Mouse (Mus musculus) ovary, adult 18-20 months (tissue): ENCODE results near the gene Sept7.
"Not testable (repeated sequence)": the region's sequence is repeated elsewhere in the genome, so short reads cannot be mapped to it uniquely, and the experiment has no call there.

Experiments
- DNase-seq: peaks from one replicate; pipeline ENCODE4 v3.0.0; 2022; ENCODE audit warnings: low spot score, mixed read lengths

Gene Sept7

DNA sequence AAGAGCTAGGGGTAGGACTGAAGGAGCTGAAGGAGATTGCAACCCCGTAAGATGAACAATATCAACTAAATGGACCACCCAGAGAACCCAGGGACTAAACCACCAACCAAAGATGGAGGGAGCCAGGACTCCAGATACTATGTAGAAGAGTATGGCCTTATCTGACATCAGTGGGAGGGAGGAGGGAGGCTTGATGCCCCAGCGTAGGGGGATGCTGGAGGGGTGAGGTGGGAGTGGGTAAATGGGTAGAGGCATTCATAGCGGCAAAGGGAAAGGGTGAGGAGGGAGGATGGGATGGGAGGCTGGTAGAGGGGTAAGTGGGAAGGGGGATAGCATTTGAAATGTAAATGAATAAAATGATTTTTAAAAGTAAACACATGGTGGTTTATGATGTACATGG lies 8.2 kb downstream of the Sept7 start:
- no peak for DNase-seq

- no peak for DNase-seq
Measured at GRCm38 (mm10) chr9:25260979-25261378, 8.7 kb downstream of the Sept7 start.

DNA sequence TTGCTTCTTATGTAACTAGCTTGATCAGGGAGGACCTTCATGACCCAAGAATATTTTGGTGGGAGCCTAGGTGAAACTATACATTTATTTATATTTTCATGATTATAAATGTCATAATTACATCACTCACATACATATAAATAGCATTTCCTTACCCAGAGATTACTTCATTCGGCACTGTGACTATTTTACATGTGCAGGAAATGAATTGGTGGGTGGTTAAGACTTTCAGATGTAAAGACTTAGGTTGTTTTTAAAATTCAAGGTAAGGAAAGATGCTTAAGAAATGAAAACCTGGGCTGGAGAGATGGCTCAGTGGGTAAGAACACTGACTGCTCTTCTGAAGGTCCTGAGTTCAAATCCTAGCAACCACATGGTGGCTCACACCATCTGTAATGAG lies 9.8 kb downstream of the Sept7 start:
- no peak for DNase-seq

DNA sequence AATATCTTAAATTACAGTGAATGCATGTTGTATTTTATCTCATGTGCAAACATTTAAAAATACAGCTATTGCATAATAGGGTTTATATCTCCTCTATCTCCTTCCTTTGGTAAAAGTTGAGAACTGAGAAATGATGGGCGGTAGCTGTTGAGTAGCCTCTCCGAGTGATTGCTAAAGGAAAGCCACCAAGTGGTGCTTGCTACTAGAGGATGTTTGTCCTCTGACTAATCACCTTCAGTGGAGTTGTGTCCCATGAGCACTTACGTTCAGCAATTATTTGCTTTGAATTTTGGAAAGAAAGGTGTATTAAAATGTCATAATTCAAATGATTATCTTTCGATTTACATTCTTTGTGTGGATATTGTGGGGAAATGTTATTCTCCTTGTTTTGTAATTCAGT lies 13.6 kb downstream of the Sept7 start:
- no peak for DNase-seq

DNA sequence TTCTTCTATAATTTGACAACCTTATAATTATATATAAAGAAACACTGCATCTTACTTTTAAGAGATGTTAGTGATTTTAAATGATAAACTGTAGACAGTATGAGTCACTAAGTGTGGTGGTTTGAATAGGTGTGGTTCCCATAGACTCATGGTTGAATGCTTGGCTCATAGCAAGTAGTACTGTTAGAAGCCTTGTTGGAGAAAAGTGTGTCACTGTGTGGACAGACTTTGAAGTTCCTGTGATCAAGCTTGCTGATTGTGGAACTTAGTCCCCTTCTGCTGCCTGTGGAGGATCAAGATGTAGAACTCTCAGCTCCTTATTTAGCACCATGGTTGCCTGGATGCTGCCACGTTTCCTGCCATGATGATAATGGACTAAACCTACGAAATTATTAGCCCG lies 14.9 kb downstream of the Sept7 start:
- DNase-seq = no peak

GRCm38 (mm10) chr9:25267574-25267973 lies 15.3 kb downstream of the Sept7 start:
- DNase-seq = no peak

DNA sequence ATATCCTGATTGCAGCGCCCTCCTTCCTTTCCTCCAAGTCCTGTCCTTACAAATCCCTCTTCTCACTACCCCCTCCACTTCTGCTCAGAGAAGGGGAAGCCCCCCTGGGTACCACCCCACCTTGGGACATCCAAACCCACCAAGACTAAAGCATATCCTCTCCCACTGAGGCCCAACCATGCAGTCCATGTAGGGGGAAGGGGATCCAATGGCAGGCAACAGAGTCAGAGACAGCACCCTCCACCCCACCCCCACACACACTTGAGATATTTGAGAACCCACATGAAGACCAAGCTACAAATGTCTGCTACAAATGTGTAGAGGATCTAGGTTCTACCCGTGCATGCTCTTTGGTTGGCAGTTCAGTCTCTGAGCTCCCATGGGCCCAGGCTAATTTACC lies 19.7 kb downstream of the Sept7 start:
- no peak for DNase-seq

GRCm38 (mm10) chr9:25289796-25290195 lies 37.6 kb downstream of the Sept7 start:
- DNase-seq = no peak

DNA sequence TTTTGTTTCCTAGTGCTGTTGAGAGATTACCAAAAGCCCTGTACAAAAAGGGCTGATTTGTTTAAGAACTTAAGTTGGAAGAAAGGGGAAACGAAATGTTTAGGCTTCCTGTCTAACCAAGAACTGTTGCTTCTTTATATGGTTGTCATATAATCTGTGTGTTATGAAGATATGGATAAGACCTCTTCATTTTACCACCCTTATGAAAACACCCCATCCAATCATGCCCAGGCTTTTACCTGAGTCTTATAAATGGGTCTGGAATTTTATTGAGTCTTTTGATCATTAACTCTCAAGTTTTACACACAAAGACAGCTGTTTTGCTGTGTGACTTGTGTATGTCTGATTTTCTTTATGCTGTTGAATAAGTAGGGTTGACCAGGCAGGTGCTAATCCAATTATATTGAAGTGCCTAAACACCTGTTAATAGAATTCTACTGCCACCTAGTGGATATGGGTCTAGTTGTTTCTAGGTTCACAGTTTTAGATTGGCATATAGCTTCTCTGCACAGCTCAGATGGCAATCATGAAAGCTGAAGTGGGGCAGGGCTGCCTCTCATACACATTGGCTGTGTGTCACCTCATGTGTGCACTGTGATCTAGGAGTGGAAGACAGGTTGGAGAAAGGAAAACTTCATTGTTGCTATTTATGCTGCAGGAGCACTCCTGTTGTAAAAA lies 57.4 kb downstream of the Sept7 start:
- no peak for DNase-seq

DNA sequence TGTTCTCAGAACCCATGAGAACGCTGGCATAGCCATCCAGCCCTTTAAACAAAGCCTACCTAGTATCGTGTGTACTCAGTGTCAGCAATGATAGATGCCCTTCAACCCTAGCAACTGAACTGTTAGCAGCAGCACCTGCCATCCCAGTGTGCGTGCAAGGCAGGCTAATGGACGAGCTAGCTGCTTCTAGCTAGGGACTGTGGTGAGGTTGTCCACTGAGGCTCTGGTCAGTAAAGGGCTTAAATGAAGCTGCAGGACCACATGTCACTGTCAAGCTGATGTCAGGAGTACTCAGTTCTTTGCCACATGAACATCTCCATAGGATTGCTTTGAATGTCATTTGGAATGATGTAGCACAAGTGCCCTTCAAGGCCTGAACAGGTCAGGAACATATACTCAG lies 62.1 kb downstream of the Sept7 start:
- DNase-seq = no peak

DNA sequence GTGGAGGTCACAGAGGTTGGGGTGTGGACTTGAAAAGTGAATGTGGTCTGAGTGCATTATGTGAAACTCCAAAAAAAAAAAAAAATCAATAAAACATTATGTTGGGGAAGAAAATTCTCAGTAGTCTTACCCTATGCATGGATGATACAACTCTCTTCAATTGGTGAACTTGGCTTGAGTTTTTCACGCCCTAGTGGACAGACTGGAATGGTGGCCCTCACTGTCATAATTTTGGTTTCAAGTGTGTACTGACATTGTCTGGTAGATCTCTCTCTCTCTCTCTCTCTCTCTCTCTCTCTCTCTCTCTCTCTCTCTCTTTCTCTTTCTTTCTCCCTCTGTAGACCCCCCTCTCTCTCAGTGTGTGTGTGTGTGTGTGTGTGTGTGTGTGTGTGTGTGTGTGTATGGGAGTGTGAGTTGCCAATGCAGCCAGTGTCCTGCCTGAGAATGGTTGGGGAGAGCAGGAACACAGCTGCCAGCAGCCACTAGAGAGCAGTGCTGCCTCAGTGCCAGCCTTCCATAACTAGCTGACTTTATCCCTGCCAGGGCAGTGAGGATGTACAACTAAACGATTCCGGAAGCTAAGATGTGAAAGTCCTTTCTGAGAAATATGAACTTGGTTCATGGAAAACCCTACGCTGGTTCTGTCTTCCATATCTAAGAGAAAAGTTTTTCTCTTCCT lies 65.7 kb downstream of the Sept7 start:
- DNase-seq = peak; percentile 32

- not testable (repeated sequence) for DNase-seq
Measured at GRCm38 (mm10) chr9:25319676-25320075, 67.4 kb downstream of the Sept7 start.

DNA sequence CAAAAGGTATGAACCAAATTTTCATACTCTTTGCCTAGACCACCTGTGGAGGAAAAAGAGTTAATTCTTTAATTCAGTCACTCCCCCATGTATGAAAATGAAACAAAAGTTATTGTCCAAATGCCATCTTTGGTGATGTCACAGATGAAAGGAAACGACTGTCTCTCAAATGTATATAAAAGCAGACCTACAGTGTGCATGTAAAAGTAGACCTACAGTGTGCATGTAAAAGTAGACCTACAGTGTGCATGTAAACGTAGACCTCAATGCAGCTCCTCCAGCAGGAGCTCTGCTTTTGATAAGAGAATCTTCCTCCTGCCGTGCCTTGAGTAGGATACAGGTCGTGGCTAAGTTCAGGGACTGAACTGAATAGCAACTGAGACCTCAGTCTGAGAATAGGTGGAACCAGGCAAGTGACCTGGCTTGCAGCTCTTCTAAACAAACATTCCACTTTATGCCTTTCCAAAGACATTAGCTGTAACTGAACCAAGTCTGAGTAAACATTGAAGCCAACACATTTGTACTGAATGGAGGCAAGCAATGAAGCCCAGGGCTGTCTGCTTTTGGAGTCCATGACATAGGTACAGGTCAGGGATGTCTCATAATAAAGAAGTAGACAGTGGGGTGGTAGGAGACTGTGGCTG lies 75.6 kb downstream of the Sept7 start:
- no peak for DNase-seq

- no peak for DNase-seq
Measured at GRCm38 (mm10) chr9:25328946-25329723, 76.9 kb downstream of the Sept7 start.

DNA sequence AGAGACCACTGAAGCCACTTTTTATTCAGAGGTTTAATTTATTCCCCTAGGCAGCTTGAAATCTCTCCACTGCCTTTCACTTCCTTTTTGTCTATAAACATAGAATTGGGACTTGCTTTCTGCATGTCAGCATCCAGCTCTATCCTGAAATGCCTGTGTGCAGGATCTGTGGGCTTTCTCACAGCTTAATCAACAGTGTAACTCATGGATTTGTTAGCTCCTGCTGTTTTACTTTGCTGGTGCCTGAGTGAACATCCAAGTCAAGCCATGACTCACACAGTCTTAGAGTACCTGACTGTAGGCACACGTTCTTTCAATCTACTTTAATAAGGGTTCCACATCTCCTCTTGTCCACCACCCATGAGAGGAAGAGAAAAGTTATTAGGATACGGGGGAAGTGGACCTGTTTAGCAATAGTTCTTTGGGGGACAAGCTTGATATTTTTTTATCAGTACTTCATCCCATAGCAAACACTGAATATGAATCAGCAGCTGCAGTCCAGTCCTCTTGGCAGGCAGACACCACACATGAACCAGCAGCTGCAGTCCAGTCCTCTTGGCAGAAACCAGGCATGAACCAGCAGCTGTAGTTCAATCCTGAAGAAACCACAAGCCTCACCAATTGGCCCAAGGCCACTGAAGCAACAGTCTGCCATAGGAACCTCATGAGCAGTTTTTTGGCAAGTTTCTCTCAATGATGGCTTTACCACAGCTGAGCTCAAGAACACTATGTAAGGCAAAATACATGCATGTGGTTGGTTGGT lies 85.4 kb downstream of the Sept7 start:
- DNase-seq = no peak

GRCm38 (mm10) chr9:25340412-25340811 lies 88.2 kb downstream of the Sept7 start:
- DNase-seq = no peak

- no peak for DNase-seq
Measured at GRCm38 (mm10) chr9:25353775-25354174, 101.5 kb downstream of the Sept7 start.

DNA sequence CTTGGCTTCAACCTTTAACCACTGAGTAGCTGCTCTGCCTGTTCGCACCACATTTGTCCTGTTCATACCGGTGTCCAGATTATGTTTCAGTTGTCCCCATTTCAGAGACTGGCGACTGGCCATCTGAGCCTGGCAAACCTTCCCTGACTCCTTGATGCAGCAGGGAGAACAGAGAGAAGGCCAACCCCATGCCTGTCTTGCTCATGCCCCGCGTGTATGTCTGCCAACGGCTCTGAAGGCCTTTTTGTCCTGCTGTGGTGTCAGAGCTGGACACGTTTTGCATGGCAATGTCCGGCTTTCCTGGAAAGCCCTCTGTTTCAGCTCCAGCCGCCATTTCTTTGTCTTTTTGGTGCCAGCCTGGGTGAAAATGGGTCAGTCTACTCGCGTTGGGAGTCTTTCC lies 103.6 kb downstream of the Sept7 start:
- no peak for DNase-seq

GRCm38 (mm10) chr9:25357589-25357988 lies 105.3 kb downstream of the Sept7 start:
- DNase-seq = no peak

DNA sequence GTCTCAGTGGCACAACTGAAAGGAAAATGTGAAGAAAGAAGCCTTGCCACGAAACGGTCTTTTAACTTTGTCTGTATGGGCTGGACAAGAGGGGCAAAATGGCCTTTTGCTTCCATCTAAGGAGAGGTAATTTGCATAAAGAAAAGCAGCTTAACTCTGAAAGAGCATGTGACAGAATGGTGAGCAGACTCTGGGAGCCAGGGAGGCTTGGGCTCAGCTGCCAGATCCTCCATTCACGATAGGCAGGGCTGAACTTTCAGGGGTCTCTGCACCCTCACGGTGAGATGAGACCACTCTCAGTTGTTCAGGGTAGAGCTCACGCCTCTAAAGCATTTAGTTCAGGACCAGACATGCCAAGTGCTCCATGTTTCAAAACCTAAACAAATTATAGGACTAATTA lies 105.8 kb downstream of the Sept7 start:
- DNase-seq = no peak
